Mouse (Mus musculus): ENCODE measurements at regions not wholly inside any gene's neighbourhood (a gene's known extent, or its start where the extent isn't known, plus 50 kb on each side); places are given as distances from the start of the nearest gene placed in this dataset.
"Not testable (repeated sequence)": the region's sequence is repeated elsewhere in the genome, so short reads cannot be mapped to it uniquely, and the experiment has no call there.

GRCm38 (mm10) chr12:77089624-77090278 lies 127.8 kb upstream of the Max start:
- no peak for DNase-seq (ENCODE audit: low spot score in 2 of 2)

DNA sequence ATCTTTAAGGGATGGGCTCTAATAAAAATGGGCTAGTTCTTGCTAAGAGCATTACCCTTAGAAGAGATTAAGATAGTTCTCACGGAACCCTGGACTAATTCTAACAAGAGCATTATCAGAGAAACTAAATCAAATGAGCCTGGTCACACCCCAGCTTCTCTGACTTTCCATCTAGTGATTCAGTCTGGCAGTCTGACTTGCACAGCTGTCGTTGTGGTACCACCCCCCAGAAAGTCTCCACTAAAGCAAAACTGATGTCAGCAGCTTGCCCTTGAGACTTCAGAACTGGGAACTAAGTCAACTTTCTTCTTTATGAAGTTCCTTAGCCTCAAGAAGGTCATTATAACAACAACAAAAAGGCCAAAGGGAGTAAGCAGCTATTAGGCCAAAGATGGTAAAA lies 126.5 kb upstream of the Max start:
- DNase-seq (ENCODE audit: low spot score in 2 of 2), result no peak

DNA sequence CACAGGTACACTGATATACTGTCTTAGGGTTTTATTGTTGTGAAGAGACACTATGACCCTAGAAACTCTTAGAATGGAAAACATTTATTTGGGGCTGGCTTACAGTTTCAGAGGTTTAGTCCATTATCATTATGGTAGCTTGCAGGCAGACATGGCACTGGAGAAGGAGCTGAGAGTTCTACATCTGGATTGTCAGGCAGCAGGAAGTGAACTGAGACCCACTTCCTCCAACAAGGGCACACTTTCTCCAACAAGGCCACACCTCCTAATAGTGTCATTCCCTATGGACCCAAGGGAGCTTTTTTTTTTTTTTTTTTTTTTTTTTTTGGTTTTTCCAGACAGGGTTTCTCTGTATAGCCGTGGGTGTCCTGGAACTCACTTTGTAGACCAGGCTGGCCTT lies 124.9 kb upstream of the Max start:
- DNase-seq (ENCODE audit: low spot score in 2 of 2), result not testable (repeated sequence)

GRCm38 (mm10) chr12:77085894-77086293 lies 123.9 kb upstream of the Max start:
- DNase-seq (ENCODE audit: low spot score in 2 of 2), result no peak

- DNase-seq (ENCODE audit: low spot score in 2 of 2), result no peak
Observed at GRCm38 (mm10) chr12:77085244-77085643, 123.2 kb upstream of the Max start.

GRCm38 (mm10) chr12:77084744-77085143 lies 122.7 kb upstream of the Max start:
- no peak for DNase-seq (ENCODE audit: low spot score in 2 of 2)

GRCm38 (mm10) chr12:77084343-77084742 lies 122.3 kb upstream of the Max start:
- DNase-seq (ENCODE audit: low spot score in 2 of 2), result no peak

DNA sequence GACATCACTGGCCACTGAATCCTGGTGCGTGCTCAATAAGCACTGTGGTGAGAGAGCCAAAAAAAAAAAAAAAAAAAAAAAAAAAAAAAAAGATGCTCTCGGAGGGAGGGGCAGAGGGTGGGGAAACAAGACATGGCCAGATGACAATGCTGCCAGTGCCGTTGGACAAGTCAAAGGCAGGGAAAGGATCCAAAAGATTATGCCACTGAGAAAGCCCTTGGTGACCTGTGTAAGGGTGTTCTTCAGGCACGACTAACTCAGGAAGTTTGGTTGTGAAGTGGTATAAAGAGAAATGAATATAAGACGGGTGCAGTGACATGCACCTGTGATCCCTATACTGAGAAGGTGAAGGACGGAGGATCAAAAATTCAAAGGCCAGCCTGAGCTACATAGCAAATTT lies 121.8 kb upstream of the Max start:
- DNase-seq (ENCODE audit: low spot score in 2 of 2), result no peak

DNA sequence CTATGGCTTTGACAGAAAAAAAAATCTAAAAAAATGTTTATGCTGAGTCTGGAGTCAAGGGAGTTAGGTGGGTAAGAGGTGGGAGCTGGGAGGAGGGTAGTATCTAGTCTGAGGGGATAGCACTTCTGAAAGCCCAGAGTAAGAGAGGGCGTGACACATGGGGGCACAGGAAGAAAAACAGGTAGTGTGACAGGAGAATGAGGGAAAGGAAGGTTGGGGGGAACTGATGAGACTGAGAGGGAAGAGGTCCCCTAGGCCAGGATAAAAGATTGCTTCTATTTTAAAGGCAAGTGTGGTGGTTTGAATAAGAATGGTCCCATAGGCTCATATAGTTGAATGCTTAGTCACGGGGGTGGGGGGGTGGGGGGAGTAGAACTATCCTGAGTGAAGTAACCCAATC lies 119.8 kb upstream of the Max start:
- no peak for DNase-seq (ENCODE audit: low spot score in 2 of 2)

DNA sequence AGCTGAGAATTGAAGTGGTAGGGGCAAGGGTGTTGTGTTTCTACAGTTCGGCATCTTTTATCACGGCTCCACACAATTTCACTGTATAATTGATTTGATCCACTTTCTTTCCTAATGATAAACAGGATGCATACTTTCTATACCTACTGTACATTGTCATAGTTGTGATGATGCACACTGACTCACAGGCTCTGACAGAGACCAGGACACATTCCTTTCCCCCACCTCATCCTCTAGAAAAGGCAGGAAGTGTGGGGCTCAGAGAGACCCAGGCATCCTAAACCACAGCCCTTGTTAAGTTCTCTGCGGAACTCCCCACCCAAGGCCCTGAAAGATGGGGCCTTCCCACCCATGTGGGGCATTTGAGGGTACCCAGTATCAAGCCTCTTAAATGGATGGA lies 117.5 kb upstream of the Max start:
- no peak for DNase-seq (ENCODE audit: low spot score in 2 of 2)

- DNase-seq (ENCODE audit: low spot score in 2 of 2), result no peak
Observed at GRCm38 (mm10) chr12:77076678-77077077, 114.7 kb upstream of the Max start.

- DNase-seq (ENCODE audit: low spot score in 2 of 2), result no peak
Observed at GRCm38 (mm10) chr12:77074602-77075001, 112.6 kb upstream of the Max start.

DNA sequence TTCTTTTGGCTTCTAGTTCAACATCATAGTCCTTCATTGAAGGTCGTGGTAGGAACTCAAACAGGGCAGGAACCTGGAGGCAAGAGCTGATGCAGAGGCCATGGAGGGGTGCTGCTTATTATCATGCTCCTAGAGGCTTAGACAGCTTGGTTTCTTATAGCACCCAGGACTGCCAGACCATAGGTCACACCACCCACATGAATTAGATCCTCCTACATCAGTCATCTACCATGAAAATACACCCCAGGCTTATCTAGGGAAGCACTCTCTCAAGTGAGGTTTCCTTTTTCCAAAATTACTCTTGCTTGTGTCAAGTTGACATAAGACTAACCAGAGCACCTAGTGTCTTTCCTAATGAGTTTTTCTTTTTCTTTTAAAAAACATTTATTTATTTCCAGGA lies 109.7 kb upstream of the Max start:
- no peak for DNase-seq (ENCODE audit: low spot score in 2 of 2)

DNA sequence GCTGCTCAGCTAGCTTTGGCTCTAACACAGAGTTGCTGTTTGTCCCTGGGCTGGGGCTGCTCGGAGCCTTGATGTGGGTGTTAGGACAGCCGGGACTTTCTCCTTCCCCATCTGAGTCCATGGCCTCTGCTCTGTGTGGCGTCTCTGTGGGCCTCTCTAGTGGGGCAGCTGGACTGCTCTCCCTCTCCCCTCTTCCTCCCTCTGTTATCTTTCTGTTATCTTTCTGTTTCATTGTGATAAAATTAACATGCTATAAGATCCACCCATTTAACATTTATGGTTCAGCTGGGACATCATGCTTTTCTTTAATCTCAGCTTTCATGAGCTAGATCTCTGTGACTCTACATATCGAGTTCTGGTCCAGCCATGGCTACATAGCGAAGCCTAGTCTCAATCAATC lies 105.9 kb upstream of the Max start:
- DNase-seq (ENCODE audit: low spot score in 2 of 2), result no peak

DNA sequence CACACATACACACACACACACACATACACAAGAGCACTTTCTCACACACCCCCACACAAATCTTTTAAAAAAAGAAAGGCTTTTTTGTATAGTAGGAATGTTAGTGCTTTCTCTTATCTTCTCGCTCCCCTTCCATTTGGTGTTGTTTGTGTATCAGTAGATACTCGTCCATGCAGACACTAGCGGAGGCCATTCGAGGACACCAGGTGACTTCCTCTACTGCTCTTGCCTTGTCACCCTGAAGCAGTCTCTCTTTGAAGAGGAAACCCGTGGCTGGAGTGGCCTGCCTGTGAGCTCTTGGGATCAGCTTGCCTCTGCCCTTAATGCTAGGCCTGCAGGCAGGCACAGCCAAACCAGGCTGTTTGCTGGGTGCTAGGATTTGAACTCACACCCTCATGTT lies 105.1 kb upstream of the Max start:
- DNase-seq (ENCODE audit: low spot score in 2 of 2), result no peak

DNA sequence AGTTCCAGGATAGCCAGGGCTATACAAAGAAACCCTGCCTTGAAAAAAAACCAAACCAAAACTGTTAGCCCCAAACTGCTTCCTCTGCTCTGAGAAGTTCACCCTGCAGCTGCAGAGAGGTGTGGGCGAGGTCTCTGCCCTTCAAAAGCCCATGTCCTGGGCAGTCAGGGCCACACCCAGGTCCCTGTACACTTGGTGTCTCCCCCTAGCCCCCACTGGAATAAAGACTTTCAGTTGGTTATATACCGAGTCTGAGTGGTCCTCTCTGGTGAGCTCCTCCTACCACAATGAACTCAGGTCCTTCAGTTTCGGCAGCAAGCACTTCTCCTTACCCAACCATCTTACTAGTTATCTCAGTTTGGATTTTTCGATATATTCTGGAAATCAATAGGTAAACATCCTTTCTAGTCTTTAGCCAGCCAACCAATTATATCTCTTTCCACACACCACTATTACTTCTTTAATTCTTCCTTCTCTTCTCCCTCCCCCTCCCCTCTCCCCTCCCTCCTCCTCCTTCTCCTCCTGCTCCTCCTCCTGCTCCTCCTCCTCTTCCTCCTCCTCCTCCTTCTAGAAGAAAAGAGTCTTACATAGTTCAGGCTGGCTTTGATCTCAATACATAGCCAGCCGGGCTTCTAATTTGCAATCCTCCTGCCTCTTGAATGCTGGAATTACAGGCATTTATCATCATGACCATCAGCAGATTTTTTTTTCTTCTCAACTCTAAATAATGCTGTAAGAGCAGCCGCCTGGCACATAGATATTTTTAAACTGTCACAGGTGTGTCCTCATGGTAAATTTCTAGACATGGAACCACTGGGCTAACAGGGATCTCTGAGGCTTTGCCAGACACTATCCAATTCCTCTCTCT lies 103.9 kb upstream of the Max start:
- DNase-seq (ENCODE audit: low spot score in 2 of 2), result no peak

DNA sequence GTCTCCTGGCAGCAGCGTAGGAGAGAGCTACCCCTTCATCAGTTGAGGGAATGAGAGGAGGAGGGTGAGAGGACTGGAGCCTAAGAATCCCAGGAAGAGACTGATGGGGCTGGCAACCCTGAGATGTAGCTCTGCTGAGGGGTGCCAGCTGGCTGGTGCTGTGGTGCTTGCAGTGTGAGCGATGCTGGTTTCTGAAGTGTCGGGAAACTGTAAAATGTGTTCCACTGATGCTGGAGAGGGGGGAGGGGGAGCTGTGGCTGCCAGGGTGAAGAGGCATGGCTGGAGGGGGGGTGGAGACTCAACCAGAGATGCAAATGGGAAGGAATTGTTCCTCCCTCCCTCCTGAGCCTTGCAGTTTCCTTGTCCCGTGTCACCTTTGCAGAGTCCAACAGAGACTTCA lies 102.0 kb upstream of the Max start:
- DNase-seq (ENCODE audit: low spot score in 2 of 2), result no peak

GRCm38 (mm10) chr12:77061562-77061847 lies 99.5 kb upstream of the Max start:
- DNase-seq (ENCODE audit: low spot score in 2 of 2), result no peak

DNA sequence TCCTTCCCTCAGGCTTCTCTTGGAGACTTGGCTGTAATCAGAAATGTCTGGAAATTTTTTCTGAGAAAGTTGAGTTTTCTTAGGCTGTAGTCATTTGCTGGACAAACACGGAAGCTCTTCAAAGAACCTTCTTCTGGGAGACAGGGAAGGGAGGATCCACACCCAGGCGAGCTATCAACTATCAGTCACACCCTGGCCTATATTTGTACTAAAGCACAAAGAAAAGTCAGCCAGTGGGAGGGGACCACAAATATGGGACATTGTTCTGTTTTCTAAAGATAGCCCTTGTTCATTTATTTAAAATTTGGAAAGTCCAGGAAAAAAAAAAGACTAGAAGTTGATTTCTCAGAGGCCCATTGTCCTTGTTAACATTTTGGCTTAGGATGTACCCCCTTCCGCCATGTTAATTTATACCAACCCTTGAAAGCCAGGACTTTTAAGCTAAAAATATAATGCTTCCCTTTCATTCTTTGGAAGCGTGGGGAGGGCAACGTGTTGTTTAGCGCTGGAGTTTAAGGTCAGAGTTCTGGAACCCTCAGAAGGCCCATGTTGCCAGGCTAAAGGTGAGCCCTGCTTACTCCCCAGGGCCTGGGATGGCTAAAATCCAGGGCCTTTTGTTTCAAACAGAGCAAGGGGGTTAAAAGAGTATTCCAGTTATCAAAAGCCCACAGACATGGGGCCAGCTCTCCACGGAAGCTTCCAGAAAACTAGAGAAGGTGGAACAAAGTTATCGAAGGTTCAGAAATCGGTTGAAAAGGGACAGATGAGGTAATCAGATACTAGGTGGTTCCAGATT lies 99.0 kb upstream of the Max start:
- no peak for DNase-seq (ENCODE audit: low spot score in 2 of 2)

DNA sequence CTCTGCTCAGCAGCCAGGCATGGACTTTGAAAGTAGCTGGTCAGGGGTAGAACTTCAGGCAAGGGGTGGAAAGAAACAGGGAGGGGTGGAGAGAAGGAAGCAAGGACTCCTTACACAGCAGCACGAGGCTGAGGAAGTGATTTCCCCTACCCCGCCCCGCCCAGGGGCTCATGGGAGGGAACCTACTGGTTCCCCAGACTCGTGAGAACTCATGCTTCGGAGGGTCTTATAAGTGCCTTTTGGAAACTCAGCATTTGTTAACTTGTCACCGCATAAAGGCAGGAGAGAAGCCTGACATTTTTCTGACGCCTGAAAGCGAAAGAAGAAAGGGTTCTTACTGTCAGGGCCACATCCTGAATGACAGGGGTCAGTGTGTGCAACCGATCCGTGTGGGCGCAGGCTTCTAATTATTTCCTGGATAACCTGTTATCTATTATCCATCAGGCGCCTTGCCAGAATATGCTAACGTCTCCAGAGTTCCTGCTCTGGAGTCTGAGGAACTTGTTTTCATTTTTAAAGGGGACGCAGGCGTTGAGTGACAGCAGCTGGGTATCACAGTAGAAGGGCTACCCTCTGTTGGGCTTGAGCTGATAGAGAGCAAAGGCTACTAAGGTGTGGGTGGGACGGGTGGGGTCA lies 98.2 kb upstream of the Max start:
- DNase-seq (ENCODE audit: low spot score in 2 of 2), result no peak

- no peak for DNase-seq (ENCODE audit: low spot score in 2 of 2)
Observed at GRCm38 (mm10) chr12:77059679-77060059, 97.7 kb upstream of the Max start.

- no peak for DNase-seq (ENCODE audit: low spot score in 2 of 2)
Observed at GRCm38 (mm10) chr12:77058596-77059190, 96.7 kb upstream of the Max start.
